Mouse (Mus musculus): ENCODE measurements around the gene Cbx2. TPM values are rescaled to one million over a fixed set of nuclear protein-coding genes. Genes with fewer than 3 reads are reported as not detected.
A peak's percentile ranks its signal among the peaks of the same experiment; 100 is the strongest.

The Cbx2 gene
- total and polyA plus RNA-seq, 3 experiments: 0.11 TPM; not detected in 2

GRCm38 (mm10) chr11:119040600-119041324 is 18.0 kb downstream of the Cbx2 start, which contains the start of gene Cbx8:
Cbx8 (minus strand) TSS chr11:119040969.
- TF ChIP-seq CTCF (IDR thresholded peaks at IDR 0.05; ENCODE audit: low read depth, low read length) (no peak), POLR2AphosphoS5 (IDR thresholded peaks at IDR 0.05; ENCODE audit: insufficient replicate concordance, low read depth, low read length) (no peak), TAL1 (conservative IDR thresholded peaks at IDR 0.05; ENCODE audit: low read depth, low read length) (no peak), GATA2 (IDR thresholded peaks at IDR 0.05; ENCODE audit: borderline replicate concordance, low read depth, low read length) (no peak), GATA1 (IDR thresholded peaks at IDR 0.05; ENCODE audit: borderline replicate concordance, low read length) (no peak)
- no peaks in the 10 kb centered on the region for H3K4me1 ChIP-seq (ENCODE audit: insufficient read depth, low read depth, low read length)
- ATAC-seq (ENCODE audit: extremely low read depth, insufficient number of reproducible peaks, low FRiP score, poor library complexity, severe bottlenecking) (no peak), DNase-seq (ENCODE audit: low spot score) (no peak)
- no peaks in the 10 kb centered on the region for H3K36me3 ChIP-seq (replicated peaks)
- H3K27me3 ChIP-seq (ENCODE audit: insufficient read depth, low read length): peaks cover 2% of the 10 kb centered on the region; the same call in 1 of the 2 replicates
- H3K9me3 ChIP-seq (replicated peaks): peaks cover 93% of the 10 kb centered on the region
- H3K4me3 ChIP-seq (ENCODE audit: low read depth, low read length): peak within 1 kb of the TSS; percentile 27; the same call in 1 of the 2 replicates

GRCm38 (mm10) chr11:119041325-119041716 is 18.6 kb downstream of the Cbx2 start:
- Histone ChIP-seq H3K9me3 (replicated peaks) (peaks cover 92% of the 10 kb centered on the region), H3K27me3 (ENCODE audit: insufficient read depth, low read length) (peaks cover 2% of the 10 kb centered on the region; the same call in 1 of the 2 replicates), H3K4me3 (ENCODE audit: low read depth, low read length) (peak overlapping the region; percentile 27; the same call in 1 of the 2 replicates), H3K4me1 (ENCODE audit: insufficient read depth, low read depth, low read length) (no peaks in the 10 kb centered on the region), H3K36me3 (replicated peaks) (no peaks in the 10 kb centered on the region)
- TF ChIP-seq CTCF (IDR thresholded peaks at IDR 0.05; ENCODE audit: low read depth, low read length) (no peak), TAL1 (conservative IDR thresholded peaks at IDR 0.05; ENCODE audit: low read depth, low read length) (no peak), GATA1 (IDR thresholded peaks at IDR 0.05; ENCODE audit: borderline replicate concordance, low read length) (no peak), GATA2 (IDR thresholded peaks at IDR 0.05; ENCODE audit: borderline replicate concordance, low read depth, low read length) (no peak), POLR2AphosphoS5 (IDR thresholded peaks at IDR 0.05; ENCODE audit: insufficient replicate concordance, low read depth, low read length) (no peak)
- no peak for ATAC-seq (ENCODE audit: extremely low read depth, insufficient number of reproducible peaks, low FRiP score, poor library complexity, severe bottlenecking)
- no peak for DNase-seq (ENCODE audit: low spot score)

GRCm38 (mm10) chr11:119041750-119042465 is 19.1 kb downstream of the Cbx2 start:
- Histone ChIP-seq H3K27me3 (ENCODE audit: insufficient read depth, low read length) (peaks cover 2% of the 10 kb centered on the region; the same call in 1 of the 2 replicates), H3K9me3 (replicated peaks) (peaks cover 93% of the 10 kb centered on the region), H3K4me3 (ENCODE audit: low read depth, low read length) (peak overlapping the region; percentile 27; the same call in 1 of the 2 replicates), H3K4me1 (ENCODE audit: insufficient read depth, low read depth, low read length) (no peaks in the 10 kb centered on the region), H3K36me3 (replicated peaks) (no peaks in the 10 kb centered on the region)
- ATAC-seq (ENCODE audit: extremely low read depth, insufficient number of reproducible peaks, low FRiP score, poor library complexity, severe bottlenecking): no peak
- no peak for DNase-seq (ENCODE audit: low spot score)
- TF ChIP-seq GATA1 (IDR thresholded peaks at IDR 0.05; ENCODE audit: borderline replicate concordance, low read length): no peak
- no peak for TF ChIP-seq GATA2 (IDR thresholded peaks at IDR 0.05; ENCODE audit: borderline replicate concordance, low read depth, low read length)
- TF ChIP-seq TAL1 (conservative IDR thresholded peaks at IDR 0.05; ENCODE audit: low read depth, low read length): no peak
- no peak for TF ChIP-seq CTCF (IDR thresholded peaks at IDR 0.05; ENCODE audit: low read depth, low read length)
- no peak for TF ChIP-seq POLR2AphosphoS5 (IDR thresholded peaks at IDR 0.05; ENCODE audit: insufficient replicate concordance, low read depth, low read length)

DNA sequence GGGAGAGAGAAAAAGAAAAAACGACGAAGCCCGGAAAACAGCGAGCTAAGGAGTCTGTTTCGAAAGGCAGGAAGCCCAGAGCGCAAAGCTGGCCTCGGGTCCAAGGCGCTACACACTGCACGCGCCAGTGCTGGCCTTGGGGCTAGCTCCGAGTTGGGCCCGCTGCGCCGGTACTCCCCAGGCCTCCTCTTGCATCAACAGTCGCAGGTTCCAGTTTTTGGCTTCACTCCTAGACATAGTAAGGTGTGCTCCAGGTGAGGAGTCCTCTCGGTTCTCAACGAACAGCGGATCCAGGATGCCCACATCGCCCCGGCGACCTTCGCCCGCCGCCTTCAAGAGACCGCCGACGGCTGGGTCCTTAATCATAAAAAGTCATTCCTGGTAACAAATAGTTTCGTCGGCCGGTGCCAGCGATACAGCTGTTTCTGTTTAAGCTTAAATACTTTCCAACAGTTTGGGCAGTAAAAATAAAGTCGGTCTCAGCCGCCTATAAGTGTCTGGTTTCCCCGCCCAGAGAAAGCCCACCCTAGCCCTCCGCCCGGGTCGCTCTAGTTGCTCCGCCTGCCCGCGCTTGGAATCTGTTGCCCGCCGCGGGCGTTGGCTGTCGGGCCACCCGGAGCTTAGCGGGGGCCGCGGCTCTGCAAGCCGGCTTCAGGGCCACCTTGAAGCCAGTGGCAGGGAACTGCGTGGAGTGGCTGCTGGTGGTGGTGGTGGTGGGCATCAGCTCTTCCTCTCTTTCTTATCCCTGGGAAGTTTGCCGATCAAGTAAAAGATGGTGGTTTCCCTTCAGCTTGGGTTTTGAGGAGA is 19.9 kb downstream of the Cbx2 start:
- DNase-seq (ENCODE audit: low spot score): no peak
- H3K4me1 ChIP-seq (ENCODE audit: insufficient read depth, low read depth, low read length): no peaks in the 10 kb centered on the region
- ATAC-seq (ENCODE audit: extremely low read depth, insufficient number of reproducible peaks, low FRiP score, poor library complexity, severe bottlenecking): no peak
- peaks cover 2% of the 10 kb centered on the region; the same call in 1 of the 2 replicates for H3K27me3 ChIP-seq (ENCODE audit: insufficient read depth, low read length)
- no peaks in the 10 kb centered on the region for H3K36me3 ChIP-seq (replicated peaks)
- H3K4me3 ChIP-seq (ENCODE audit: low read depth, low read length): no peak overlapping the region; the same call in 1 of the 2 replicates
- TF ChIP-seq POLR2AphosphoS5 (IDR thresholded peaks at IDR 0.05; ENCODE audit: insufficient replicate concordance, low read depth, low read length) (no peak), GATA1 (IDR thresholded peaks at IDR 0.05; ENCODE audit: borderline replicate concordance, low read length) (no peak), CTCF (IDR thresholded peaks at IDR 0.05; ENCODE audit: low read depth, low read length) (no peak), TAL1 (conservative IDR thresholded peaks at IDR 0.05; ENCODE audit: low read depth, low read length) (no peak), GATA2 (IDR thresholded peaks at IDR 0.05; ENCODE audit: borderline replicate concordance, low read depth, low read length) (no peak)
- H3K9me3 ChIP-seq (replicated peaks): peaks cover 93% of the 10 kb centered on the region

DNA sequence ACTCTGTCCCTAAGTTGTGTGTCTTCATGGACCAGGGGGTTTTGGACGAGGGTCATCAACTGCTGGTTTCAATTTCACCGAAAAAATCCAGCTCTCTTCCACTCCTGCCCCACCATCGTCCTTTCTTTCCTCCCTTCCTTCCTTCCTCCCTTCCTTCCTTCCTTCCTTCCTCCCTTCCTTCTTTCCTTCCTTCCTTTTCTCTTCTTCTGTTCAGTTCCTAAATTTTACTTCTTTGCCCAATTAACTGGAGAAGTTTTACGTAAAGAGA is 20.4 kb downstream of the Cbx2 start:
- Histone ChIP-seq H3K27me3 (ENCODE audit: insufficient read depth, low read length) (peaks cover 2% of the 10 kb centered on the region; the same call in 1 of the 2 replicates), H3K4me1 (ENCODE audit: insufficient read depth, low read depth, low read length) (no peaks in the 10 kb centered on the region), H3K36me3 (replicated peaks) (no peaks in the 10 kb centered on the region), H3K9me3 (replicated peaks) (peaks cover 95% of the 10 kb centered on the region), H3K4me3 (ENCODE audit: low read depth, low read length) (no peak overlapping the region)
- TF ChIP-seq GATA1 (IDR thresholded peaks at IDR 0.05; ENCODE audit: borderline replicate concordance, low read length) (no peak), GATA2 (IDR thresholded peaks at IDR 0.05; ENCODE audit: borderline replicate concordance, low read depth, low read length) (no peak), CTCF (IDR thresholded peaks at IDR 0.05; ENCODE audit: low read depth, low read length) (no peak), TAL1 (conservative IDR thresholded peaks at IDR 0.05; ENCODE audit: low read depth, low read length) (no peak), POLR2AphosphoS5 (IDR thresholded peaks at IDR 0.05; ENCODE audit: insufficient replicate concordance, low read depth, low read length) (no peak)
- DNase-seq (ENCODE audit: low spot score) (no peak), ATAC-seq (ENCODE audit: extremely low read depth, insufficient number of reproducible peaks, low FRiP score, poor library complexity, severe bottlenecking) (no peak)

All from G1E (cell line).